Mouse (Mus musculus) brain, embryonic 14.5 days (tissue): ENCODE data around the gene Mpped2. TPM values are rescaled to one million over a fixed set of nuclear protein-coding genes. Genes with fewer than 3 reads are reported as not detected.

Experiments used
- DNase-seq: peaks from one replicate; pipeline ENCODE4 v3.0.0-alpha.2; 2011; ENCODE audit warnings: low read depth
- CTCF ChIP-seq: fragments of 200-500 bp; IDR thresholded peaks from 2 replicates; pipeline ENCODE4 v1.5.1; 2012; ENCODE audit warnings: inconsistent platforms, mild to moderate bottlenecking, moderate library complexity, borderline replicate concordance; ENCODE audit not compliant: insufficient read depth, insufficient read length; ENCODE audit errors: extremely low read depth
- POLR2A ChIP-seq: fragments of 200-500 bp; IDR thresholded peaks from 2 replicates; pipeline ENCODE4 v1.6.1; 2012; ENCODE audit warnings: mild to moderate bottlenecking, inconsistent platforms, borderline replicate concordance; ENCODE audit not compliant: poor library complexity, insufficient read depth, insufficient read length, severe bottlenecking; ENCODE audit errors: extremely low read depth
- polyA plus RNA-seq: library from polyadenylated mRNA; depleted of rRNA; stranded (reverse); fragments of >200 nt; gene quantifications from 2 replicates; pipeline ENCODE4 v1.2.3, GENCODE M21; 2012

Mpped2 gene
- polyA plus RNA-seq, 1 experiment: 67.3 TPM

DNA sequence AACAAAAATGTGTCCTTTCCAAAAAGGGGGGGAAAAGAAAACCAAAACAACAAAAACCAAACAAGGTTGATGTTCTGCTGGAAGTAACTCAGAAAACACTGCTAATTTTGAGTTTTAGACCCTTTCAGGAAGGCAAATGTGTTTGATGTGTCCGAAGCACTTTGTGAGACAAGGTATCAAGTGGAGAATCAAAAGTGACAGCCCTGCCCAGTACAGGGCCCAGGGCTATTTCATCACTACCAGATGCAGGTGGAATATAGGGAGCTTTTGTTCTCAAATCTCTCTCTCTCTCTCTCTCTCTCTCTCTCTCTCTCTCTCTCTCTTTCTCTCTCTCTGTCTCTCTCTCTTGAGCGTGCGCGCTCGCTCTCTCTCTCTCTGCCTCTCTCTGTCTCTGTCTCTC lies 140.1 kb downstream of the Mpped2 start:
- TF ChIP-seq CTCF: no peak
- TF ChIP-seq POLR2A: no peak
- no peak for DNase-seq

GRCm38 (mm10) chr2:106835321-106835720 lies 142.3 kb downstream of the Mpped2 start:
- TF ChIP-seq CTCF (no peak), POLR2A (no peak)
- peak; percentile 75 for DNase-seq

- no peak for TF ChIP-seq CTCF
- TF ChIP-seq POLR2A: no peak
These were observed 144.2 kb downstream of the Mpped2 start for GRCm38 (mm10) chr2:106837241-106837640.

DNA sequence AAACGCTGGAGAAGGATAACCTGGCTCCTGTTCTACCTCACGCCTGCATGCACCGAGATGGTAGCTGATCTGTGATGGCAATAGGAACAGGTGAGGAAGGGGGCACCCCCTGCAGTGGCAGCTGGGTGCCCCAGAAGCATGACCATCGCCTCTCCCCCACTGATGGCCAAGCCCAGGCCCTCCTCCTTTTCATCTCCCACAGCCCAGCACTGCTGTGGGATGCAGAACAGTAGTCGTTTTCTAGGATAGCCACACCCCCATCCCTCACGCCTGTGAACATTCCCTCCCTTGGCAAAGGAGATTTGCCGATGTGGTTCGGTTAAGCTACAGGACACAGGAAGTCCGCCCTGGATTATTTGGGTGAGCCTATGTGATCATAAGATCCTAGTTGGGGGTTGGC lies 151.1 kb downstream of the Mpped2 start:
- DNase-seq: no peak
- TF ChIP-seq CTCF (no peak), POLR2A (no peak)

More at GRCm38 (mm10) chr2:106837241-106837640, 144.2 kb downstream of the Mpped2 start:
- DNase-seq: no peak

- TF ChIP-seq CTCF (no peak), POLR2A (no peak)
- no peak for DNase-seq
These were observed 152.0 kb downstream of the Mpped2 start for GRCm38 (mm10) chr2:106844766-106845678.

DNA sequence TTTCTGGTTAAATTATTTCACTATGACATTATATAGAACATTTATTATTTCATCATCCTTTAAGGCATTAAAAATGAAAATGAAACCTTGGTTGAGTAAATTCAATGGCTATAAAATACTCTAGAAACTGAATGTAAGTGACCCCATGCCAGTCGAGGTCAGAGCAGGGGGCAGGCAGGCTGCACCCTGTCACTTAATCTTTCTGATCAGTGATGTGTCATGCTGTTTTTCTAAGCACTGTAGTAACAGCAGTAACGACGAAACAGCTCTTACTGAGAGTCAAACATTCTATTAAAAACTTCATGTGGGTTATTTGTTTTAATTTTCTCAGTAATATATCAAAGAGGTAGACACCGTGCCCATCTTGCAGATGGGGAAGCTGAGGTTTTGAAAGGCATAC lies 153.4 kb downstream of the Mpped2 start:
- TF ChIP-seq CTCF (no peak), POLR2A (no peak)
- DNase-seq: no peak

DNA sequence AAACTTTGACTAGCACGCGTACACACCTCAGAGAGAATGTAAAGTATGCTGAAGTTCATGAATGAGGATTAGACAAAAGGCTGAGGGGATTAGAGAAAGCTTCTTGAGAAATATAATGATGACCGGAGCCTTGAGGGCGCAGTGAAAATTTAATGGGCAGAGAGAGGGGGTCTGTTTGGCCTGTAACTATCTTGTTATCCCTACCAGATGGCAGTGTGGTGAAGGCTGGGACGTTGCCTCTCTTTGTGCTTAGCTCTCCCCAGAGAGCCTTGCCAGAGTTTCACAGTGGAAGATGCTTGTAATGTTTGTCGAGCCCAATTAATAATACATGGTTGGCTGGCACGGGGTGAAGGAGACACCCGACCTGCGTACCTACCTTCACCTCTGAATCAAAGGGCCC lies 156.3 kb downstream of the Mpped2 start:
- DNase-seq: peak; percentile 92
- no peak for TF ChIP-seq CTCF
- TF ChIP-seq POLR2A: no peak

GRCm38 (mm10) chr2:106851515-106851914 lies 158.4 kb downstream of the Mpped2 start:
- TF ChIP-seq CTCF (no peak), POLR2A (no peak)
- DNase-seq: no peak

DNA sequence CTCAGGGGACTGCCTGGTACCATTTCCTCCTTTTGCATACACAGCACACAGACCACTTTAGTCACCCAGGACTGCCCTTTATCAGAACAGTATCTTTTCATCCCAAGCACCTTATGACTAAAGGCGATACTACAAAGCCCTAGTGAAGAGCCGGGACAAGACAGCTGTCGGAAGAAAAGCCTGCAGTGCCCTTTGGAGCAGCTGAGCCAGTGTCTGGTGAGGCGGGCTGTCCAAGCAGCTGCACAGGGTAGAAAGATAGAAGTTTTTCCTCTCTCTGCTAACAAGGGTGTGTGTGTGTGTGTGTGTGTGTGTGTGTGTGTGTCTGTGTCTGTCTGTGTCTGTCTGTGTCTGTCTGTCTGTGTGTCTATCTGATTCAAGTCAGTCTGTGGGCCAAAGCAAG lies 161.1 kb downstream of the Mpped2 start:
- DNase-seq: peak; percentile 49
- TF ChIP-seq POLR2A (no peak), CTCF (no peak)

DNA sequence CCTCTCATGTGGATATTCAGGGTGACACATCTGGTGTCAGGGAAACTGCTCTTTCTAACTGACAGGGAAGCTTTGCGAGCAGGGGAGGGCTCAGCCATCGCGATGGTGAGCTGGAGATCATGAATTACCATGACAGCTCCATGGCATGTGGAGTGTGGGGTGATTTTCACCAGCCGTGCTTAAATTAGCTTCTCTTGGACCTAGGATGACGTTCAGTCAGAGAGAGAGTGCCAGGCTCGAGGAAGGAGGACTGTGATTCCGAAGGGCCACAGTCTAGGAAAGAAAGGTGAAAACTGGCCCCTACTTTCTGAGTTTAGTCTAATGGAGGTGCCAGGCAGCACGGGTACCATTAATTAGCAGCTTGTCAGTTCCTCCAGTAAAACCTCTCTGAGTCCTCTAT lies 161.7 kb downstream of the Mpped2 start:
- TF ChIP-seq POLR2A (no peak), CTCF (no peak)
- peak; percentile 79 for DNase-seq

- TF ChIP-seq POLR2A (no peak), CTCF (no peak)
- no peak for DNase-seq
These were observed 162.1 kb downstream of the Mpped2 start for GRCm38 (mm10) chr2:106855184-106855583.
